Mouse (Mus musculus) kidney, postnatal 0 days (tissue): Measurements from ENCODE around the gene 4933417A18Rik. TPM values are rescaled to one million over a fixed set of nuclear protein-coding genes. Genes with fewer than 3 reads are reported as not detected.
"Not testable (repeated sequence)": the region's sequence is repeated elsewhere in the genome, so short reads cannot be mapped to it uniquely, and the experiment has no call there.

Source experiments
- ATAC-seq: fragments of 200-750 bp; cut with Nextera tagmentation; replicated peaks from 2 replicates; pipeline ENCODE4 v1.8.0; 2017; ENCODE audit warnings: low read depth, moderate number of reproducible peaks, moderate TSS enrichment, moderate library complexity; ENCODE audit not compliant: low FRiP score
- DNase-seq: peaks from one replicate; pipeline ENCODE4 v3.0.0-alpha.2; 2016; ENCODE audit warnings: low spot score
- H3K27ac ChIP-seq: fragments of 300-500 bp; sonication (generic); 2 replicates; pipeline ENCODE4 v1.5.1; 2014; ENCODE audit warnings: mild to moderate bottlenecking
- H3K27me3 ChIP-seq: fragments of 300-500 bp; sonication (generic); 2 replicates; pipeline ENCODE4 v1.6.1; 2014; ENCODE audit warnings: low read length, mixed read lengths; ENCODE audit not compliant: insufficient read depth
- H3K36me3 ChIP-seq: fragments of 300-500 bp; sonication (generic); 2 replicates; pipeline ENCODE4 v1.6.1; 2014; ENCODE audit warnings: low read length, mixed read lengths; ENCODE audit not compliant: insufficient read depth
- H3K4me1 ChIP-seq: fragments of 300-500 bp; sonication (generic); replicated peaks from 2 replicates; pipeline ENCODE4 v1.6.1; 2014; ENCODE audit warnings: antibody characterized with exemption, low read length, mixed read lengths; ENCODE audit not compliant: insufficient read depth
- H3K4me2 ChIP-seq: fragments of 300-500 bp; sonication (generic); 2 replicates; pipeline ENCODE4 v1.6.1; 2014; ENCODE audit warnings: mild to moderate bottlenecking, low read length, moderate library complexity, mixed read lengths
- H3K4me3 ChIP-seq: fragments of 300-500 bp; sonication (generic); replicated peaks from 2 replicates; pipeline ENCODE4 v1.5.1; 2014; ENCODE audit warnings: low read depth, low read length
- H3K9ac ChIP-seq: fragments of 300-500 bp; sonication (generic); 2 replicates; pipeline ENCODE4 v1.6.1; 2014; ENCODE audit warnings: low read depth, low read length
- H3K9me3 ChIP-seq: fragments of 300-500 bp; sonication (generic); replicated peaks from 2 replicates; pipeline ENCODE4 v1.6.1; 2016; ENCODE audit warnings: low read length, inconsistent platforms, mixed read lengths
- CTCF ChIP-seq: IDR thresholded peaks from 2 replicates; pipeline ENCODE4 v1.5.1; 2016; ENCODE audit warnings: antibody characterized with exemption, low read depth, mild to moderate bottlenecking, moderate library complexity
- WGBS: fragments of 180-500 bp; shearing (Covaris S2); extraction: QIAGEN DNeasy Blood & Tissue Kit; methylation state at CpG from one replicate; pipeline ENCODE4 v1.1.7; 2014; 5-methylcytosine and 5-hydroxymethylcytosine counted together
- polyA plus RNA-seq: library from polyadenylated mRNA; unstranded; fragments of >200 nt; fragmentation: Nextera tagmentation; extraction: Ambion mirVana; gene quantifications from 2 replicates; pipeline ENCODE4 v1.2.1, GENCODE M21; 2015

Gene 4933417A18Rik
- polyA plus RNA-seq, 1 experiment from 2014 or later = not detected

DNA sequence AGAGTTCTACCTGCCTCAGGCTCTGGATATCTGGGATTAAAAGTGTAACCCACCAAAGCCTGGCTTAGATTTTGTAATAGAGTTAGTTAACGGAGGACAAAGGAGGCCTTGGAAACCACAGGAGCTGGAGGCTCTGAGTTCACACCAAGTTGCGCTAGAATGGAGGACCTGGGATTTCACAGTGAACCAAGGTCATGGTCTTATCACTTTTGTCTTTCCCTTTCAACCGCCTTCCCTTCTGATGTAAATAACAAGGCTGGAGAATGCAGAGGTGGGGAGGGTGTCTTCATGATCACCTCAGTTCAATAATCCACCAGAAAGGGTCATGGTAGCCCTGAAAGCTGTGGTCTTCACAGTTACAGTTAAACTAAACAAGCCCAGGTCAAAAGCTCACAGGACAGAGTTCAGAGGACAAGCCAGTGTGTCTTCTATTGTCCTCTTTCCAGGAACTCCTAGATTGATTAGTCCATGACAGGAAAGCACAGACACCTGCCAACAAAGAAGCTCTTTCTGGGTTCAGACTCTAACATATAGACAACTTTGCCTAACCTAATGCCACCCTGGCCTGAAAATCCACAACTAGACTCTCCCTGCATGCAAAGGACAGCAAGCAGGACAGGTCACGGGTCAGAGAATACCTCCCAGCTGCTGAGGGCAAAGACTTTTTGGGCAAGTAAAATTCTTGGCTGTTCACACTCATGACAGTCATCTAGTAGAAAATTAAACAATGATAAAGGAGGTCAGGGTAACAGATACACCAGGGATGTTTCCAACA is 37.0 kb downstream of the 4933417A18Rik start:
- WGBS = 86% methylated on average over 4 of the region's 4 CpGs
- no peaks in the 10 kb centered on the region for H3K36me3 ChIP-seq
- H3K27me3 ChIP-seq = no peaks in the 10 kb centered on the region
- no peak overlapping the region for H3K9ac ChIP-seq
- H3K27ac ChIP-seq = no peak overlapping the region
- H3K4me2 ChIP-seq = no peak overlapping the region
- H3K9me3 ChIP-seq = no peaks in the 10 kb centered on the region
- H3K4me3 ChIP-seq = no peak overlapping the region
- TF ChIP-seq CTCF = no peak
- no peak for DNase-seq
- ATAC-seq = no peak
- 0 out of 2 replicates have a peak, but pooled peaks cover 6% of the 10 kb centered on the region for H3K4me1 ChIP-seq

DNA sequence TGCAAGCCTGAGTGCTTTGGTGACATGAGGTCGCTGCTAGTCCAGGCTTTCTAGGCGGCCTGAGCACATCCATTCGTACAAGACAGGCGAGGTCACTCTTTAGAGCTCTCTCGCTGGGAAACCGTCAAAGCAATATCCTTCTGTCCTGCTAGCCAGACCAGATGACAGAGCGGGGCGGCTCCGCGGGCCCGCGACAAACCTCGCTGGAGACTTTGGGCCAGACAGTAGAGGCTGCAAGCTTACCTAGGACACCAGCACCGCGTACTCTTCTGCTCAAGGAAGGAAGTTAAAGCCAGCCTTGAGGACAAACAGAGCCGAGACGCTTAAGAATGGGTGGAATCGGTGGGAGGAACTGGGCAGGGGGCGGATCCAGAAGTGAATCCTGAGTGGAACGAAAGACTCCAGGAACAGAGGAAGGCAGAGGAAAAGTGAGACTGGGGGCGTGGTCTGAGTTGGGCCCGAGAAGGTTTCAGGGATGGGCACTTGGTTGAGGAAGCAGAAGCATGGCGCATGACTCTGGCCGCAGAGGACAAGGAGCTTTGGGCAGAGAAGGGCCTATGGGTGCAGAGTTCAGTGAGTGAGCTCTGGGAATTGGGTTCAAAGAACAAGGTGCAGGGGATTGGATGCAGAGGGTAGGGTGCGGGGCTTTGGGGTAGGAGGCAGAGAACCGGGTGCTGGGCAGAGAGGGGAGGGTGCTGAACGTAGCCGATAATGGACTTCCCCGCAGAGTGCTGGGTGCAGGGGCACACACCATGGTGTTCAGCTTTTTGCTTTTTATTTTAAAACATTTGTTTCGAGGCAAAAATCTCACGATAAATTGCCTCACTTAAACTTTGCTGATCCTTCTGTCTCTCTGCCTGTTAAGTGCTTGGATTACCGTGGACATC is 39.5 kb downstream of the 4933417A18Rik start, which contains the start of gene Eci3:
Gene Eci3 (minus strand): TSS at position 300 of the 887 bp plus-strand sequence.
- H3K4me2 ChIP-seq = peak within 1 kb of the TSS; percentile 68
- H3K4me3 ChIP-seq = peak within 1 kb of the TSS; percentile 36
- H3K27ac ChIP-seq = no peak within 1 kb of the TSS
- 2% methylated on average over 32 of the region's 32 CpGs for WGBS
- TF ChIP-seq CTCF = no peak
- 0 out of 2 replicates have a peak within 1 kb of the TSS, but pooled peaks have one; percentile 13 for H3K9ac ChIP-seq
- ATAC-seq (peak; percentile 86), DNase-seq (peak; percentile 63)
- H3K36me3 ChIP-seq = no peaks in the 10 kb centered on the region
- no peaks in the 10 kb centered on the region for H3K27me3 ChIP-seq
- H3K4me1 ChIP-seq = 0 out of 2 replicates have a peak, but pooled peaks cover 6% of the 10 kb centered on the region
- H3K9me3 ChIP-seq = no peaks in the 10 kb centered on the region

DNA sequence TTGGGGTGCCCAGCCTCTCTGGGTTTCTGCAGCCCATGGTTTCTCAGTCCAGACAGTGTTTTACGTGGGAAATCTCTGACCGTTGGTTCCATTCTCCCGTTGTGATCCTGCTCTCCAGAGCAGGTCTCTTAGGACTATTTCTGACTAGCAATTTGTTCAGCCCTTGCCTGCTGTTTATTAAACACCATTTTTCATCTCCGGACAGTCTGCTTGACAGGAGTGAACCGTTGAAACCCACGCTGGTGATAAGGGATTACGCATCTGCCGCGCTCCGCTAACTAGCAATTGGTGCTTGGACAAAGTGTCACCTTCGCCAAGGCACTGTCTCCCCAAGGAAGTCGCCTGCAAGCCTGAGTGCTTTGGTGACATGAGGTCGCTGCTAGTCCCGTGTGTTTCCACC is 40.2 kb downstream of the 4933417A18Rik start:
- Histone ChIP-seq H3K27me3 (no peaks in the 10 kb centered on the region), H3K36me3 (no peaks in the 10 kb centered on the region), H3K27ac (no peak overlapping the region), H3K4me3 (peak overlapping the region; percentile 36), H3K4me1 (0 out of 2 replicates have a peak, but pooled peaks cover 6% of the 10 kb centered on the region), H3K9me3 (no peaks in the 10 kb centered on the region), H3K4me2 (peak overlapping the region; percentile 68), H3K9ac (0 out of 2 replicates have a peak overlapping the region, but pooled peaks have one; percentile 13)
- no peak for ATAC-seq
- no peak for DNase-seq
- WGBS = 5% methylated on average over 14 of the region's 14 CpGs
- no peak for TF ChIP-seq CTCF

DNA sequence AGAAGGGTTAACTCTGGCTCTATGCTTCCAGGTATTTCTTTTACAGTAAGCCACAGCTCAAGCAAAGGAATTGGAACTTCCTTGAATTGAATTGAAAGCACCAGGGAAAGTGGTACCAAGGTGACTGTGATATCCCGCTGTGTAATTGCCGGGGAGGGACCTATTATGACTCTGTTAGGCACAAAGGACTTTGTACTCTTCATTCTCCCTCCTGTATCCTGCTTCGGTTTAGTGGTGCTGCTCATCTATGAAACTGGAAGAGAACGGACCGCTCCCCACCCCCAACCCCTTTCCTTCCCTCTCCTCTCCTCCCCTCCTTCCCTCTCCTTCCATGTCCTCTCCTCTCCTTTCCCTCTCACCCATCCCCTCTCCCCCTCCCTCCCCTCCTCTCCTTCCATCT is 40.7 kb downstream of the 4933417A18Rik start:
- 11% methylated on average over 5 of the region's 5 CpGs for WGBS
- peak overlapping the region; percentile 68 for H3K4me2 ChIP-seq
- H3K4me1 ChIP-seq = 0 out of 2 replicates have a peak, but pooled peaks cover 6% of the 10 kb centered on the region
- ATAC-seq = no peak
- no peaks in the 10 kb centered on the region for H3K27me3 ChIP-seq
- H3K27ac ChIP-seq = no peak overlapping the region
- no peak for TF ChIP-seq CTCF
- peak overlapping the region; percentile 36 for H3K4me3 ChIP-seq
- H3K36me3 ChIP-seq = no peaks in the 10 kb centered on the region
- DNase-seq = no peak
- H3K9ac ChIP-seq = no peak overlapping the region
- H3K9me3 ChIP-seq = no peaks in the 10 kb centered on the region

DNA sequence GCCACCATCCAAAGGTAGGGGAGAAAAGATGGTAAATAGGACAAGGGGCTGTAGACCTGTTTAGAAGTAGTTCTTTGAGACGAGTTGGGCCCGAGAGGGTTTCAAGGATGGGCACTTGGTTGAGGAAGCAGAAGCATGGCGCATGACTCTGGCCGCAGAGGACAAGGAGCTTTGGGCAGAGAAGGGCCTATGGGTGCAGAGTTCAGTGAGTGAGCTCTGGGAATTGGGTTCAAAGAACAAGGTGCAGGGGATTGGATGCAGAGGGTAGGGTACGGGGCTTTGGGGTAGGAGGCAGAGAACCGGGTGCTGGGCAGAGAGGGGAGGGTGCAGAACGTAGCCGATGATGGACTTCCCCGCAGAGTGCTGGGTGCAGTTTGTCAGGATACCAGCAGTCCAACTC is 41.4 kb downstream of the 4933417A18Rik start:
- not testable (repeated sequence) for H3K9ac ChIP-seq, H3K27me3 ChIP-seq, H3K9me3 ChIP-seq, H3K4me2 ChIP-seq, H3K4me3 ChIP-seq, H3K27ac ChIP-seq, H3K36me3 ChIP-seq, H3K4me1 ChIP-seq, DNase-seq
- 78% methylated on average over 9 of the region's 9 CpGs for WGBS
- peak; percentile 65; the same call in 1 of the 2 replicates for ATAC-seq

DNA sequence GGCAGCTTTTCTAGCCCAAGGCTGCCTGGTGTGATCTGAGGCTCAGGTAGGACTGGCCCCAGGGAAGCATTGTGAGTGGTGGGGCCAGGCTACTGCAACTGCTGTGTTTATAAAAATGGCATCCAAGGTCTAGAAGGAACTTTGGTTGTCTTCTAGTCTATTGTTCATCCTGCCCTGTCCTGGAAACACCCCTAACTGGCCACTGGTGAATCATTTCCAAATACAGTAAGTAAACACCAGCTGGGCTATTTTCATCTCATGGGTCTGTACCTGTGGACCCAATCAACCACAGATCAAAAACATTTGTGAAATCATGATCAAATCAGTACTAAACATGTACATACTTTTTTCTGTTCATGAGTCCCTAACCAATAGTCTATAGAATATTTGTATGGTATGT is 48.2 kb downstream of the 4933417A18Rik start:
- DNase-seq, ATAC-seq, H3K27me3 ChIP-seq, H3K4me1 ChIP-seq, H3K4me2 ChIP-seq, H3K27ac ChIP-seq, H3K4me3 ChIP-seq, H3K9me3 ChIP-seq, H3K9ac ChIP-seq, H3K36me3 ChIP-seq: not testable (repeated sequence)
